Mouse (Mus musculus) CD8-positive naive resting alpha-beta T cell, adult 57 days (primary cell): ENCODE results near the gene Gm2035. TPM values are rescaled to one million over a fixed set of nuclear protein-coding genes. Genes with fewer than 3 reads are reported as not detected.

Experiments
- total RNA-seq: library from RNA; stranded (reverse); gene quantifications from one replicate; pipeline ENCODE4 v1.2.4, GENCODE M21; 2023

Gm2035 gene
- total RNA-seq: not detected

DNA sequence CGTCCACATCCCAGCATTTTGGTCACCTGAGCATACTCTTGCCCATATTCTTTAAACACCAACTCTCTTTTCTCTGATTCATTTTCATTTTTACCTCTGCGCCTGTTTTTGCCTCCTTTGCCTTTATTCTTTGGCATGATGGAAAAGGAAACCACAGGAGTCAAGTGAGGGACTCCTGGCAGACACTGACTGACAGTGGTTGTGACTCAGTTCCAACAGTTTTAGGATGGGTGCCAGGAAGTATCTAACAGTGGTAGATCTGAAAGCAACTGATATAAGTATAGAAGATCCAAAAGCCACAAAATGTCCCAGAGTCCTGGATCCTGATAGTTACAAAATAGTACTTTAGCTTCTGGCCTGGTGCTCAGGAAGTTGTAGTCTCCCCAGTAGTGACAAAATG lies at the start of gene Gm2035:
TSS of gene Gm2035 (minus strand) at position 137 of the 400 bp plus-strand sequence.

DNA sequence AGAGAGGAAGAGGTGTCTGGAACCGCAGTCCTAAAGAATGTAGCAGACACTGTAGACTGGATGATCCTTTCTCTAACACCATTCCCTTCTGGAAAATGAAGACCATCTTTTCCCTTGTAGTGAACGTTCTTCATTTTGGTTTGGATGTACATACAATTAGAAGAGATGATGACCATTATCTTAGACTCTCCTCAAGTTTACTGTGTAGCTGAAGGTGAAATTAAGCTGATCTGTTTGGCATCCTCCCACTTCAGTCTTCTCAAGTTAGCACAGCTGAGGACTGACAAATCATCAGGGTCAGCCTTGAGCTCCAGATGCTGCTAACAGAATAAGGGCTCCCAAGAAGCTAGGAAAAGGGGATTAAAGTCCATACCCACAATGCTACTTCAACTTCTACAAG lies 34.1 kb upstream of the Gm2035 start, which contains the start of gene Gm2042:
TSS of gene Gm2042 (plus strand) at position 301 of the 400 bp plus-strand sequence.

DNA sequence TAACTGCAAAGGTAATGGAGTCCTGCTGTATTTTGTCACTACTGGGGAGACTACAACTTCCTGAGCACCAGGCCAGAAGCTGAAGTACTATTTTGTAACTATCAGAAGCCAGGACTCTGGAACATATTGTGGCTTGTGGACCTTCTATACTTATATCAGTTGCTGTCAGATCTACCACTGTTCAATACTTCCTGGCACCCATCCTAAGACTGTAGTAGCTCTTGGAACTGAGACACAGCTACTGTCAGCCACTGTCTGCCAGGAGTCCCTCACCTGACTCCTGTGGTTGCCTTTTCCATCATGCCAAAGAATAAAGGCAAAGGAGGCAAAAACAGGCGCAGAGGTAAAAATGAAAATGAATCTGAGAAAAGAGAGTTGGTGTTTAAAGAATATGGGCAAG lies 24.6 kb downstream of the Gm2035 start, which contains the start of gene Gm2022:
TSS of gene Gm2022 (plus strand) at position 301 of the 400 bp plus-strand sequence.

DNA sequence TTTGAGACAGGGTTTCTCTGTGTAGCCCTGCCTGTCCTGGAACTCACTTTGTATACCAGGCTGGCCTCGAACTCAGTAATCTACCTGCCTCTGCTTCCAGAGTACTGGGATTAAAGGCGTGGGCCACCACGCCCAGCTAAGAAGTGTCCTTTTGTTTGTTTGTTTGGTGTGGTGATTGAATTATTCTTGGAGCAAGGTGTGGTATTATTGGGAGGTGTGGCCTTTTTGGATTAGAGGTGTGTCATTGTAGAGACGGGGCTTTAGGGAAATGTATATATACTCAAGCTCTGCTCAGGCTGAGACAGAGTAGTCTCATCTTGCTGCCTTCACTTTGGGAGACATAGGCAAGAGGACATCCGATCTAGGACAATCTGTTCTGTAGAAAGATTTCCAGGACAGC lies 45.9 kb downstream of the Gm2035 start, which contains the start of gene Gm2016:
TSS of gene Gm2016 (plus strand) at position 301 of the 400 bp plus-strand sequence.

Other genes starting within 250 kb of the Gm2035 start
- not detected for gene Gm21319, start 144.1 kb downstream of the Gm2035 start, total RNA-seq
- not detected for gene Gm21936, start 124.3 kb downstream of the Gm2035 start, total RNA-seq
- gene BB287469, start 103.3 kb downstream of the Gm2035 start, total RNA-seq: not detected
- not detected for gene Gm2001, start 77.5 kb downstream of the Gm2035 start, total RNA-seq
- not detected for gene Gm2016, start 45.8 kb downstream of the Gm2035 start, total RNA-seq
- gene Gm2022, start 24.5 kb downstream of the Gm2035 start, total RNA-seq: not detected
- not detected for gene Gm2042, start 34.2 kb upstream of the Gm2035 start, total RNA-seq
- not detected for gene Gm2075, start 92.0 kb upstream of the Gm2035 start, total RNA-seq
- gene Gm6803, start 98.9 kb upstream of the Gm2035 start, total RNA-seq: not detected
- not detected for gene Gm2056, start 107.1 kb upstream of the Gm2035 start, total RNA-seq
- gene Gm16368, start 163.8 kb upstream of the Gm2035 start, total RNA-seq: not detected